Mouse (Mus musculus) hindbrain, postnatal 0 days (tissue): Measurements from ENCODE around the gene Vkorc1. TPM values are rescaled to one million over a fixed set of nuclear protein-coding genes. Genes with fewer than 3 reads are reported as not detected.
"Not testable (repeated sequence)": the region's sequence is repeated elsewhere in the genome, so short reads cannot be mapped to it uniquely, and the experiment has no call there.

ENCODE experiments used
- ATAC-seq: fragments of 200-750 bp; cut with Nextera tagmentation; 2 replicates; pipeline ENCODE4 v1.8.0; 2017; ENCODE audit warnings: mild to moderate bottlenecking, moderate TSS enrichment, moderate library complexity
- DNase-seq: peaks from one replicate; pipeline ENCODE4 v3.0.0-alpha.2; 2015; ENCODE audit warnings: low spot score
- H3K27ac ChIP-seq: fragments of 300-500 bp; sonication (generic); 2 replicates; pipeline ENCODE4 v1.5.1; 2014; ENCODE audit warnings: mild to moderate bottlenecking
- H3K27me3 ChIP-seq: fragments of 300-500 bp; sonication (generic); 2 replicates; pipeline ENCODE4 v1.6.1; 2014; ENCODE audit warnings: low read length, mixed read lengths; ENCODE audit not compliant: insufficient read depth
- H3K36me3 ChIP-seq: fragments of 300-500 bp; sonication (generic); 2 replicates; pipeline ENCODE4 v1.6.1; 2014; ENCODE audit warnings: low read length, mixed read lengths; ENCODE audit not compliant: insufficient read depth
- H3K4me1 ChIP-seq: fragments of 300-500 bp; sonication (generic); 2 replicates; pipeline ENCODE4 v1.6.1; 2014; ENCODE audit warnings: antibody characterized with exemption, low read length, mixed read lengths; ENCODE audit not compliant: insufficient read depth
- H3K4me2 ChIP-seq: fragments of 300-500 bp; sonication (generic); 2 replicates; pipeline ENCODE4 v1.6.1; 2014; ENCODE audit warnings: low read depth, mild to moderate bottlenecking, low read length, moderate library complexity, mixed read lengths
- H3K4me3 ChIP-seq: fragments of 300-500 bp; sonication (generic); 2 replicates; pipeline ENCODE4 v1.5.1; 2014; ENCODE audit warnings: low read length
- H3K9ac ChIP-seq: fragments of 300-500 bp; sonication (generic); replicated peaks from 2 replicates; pipeline ENCODE4 v1.6.1; 2014; ENCODE audit warnings: mild to moderate bottlenecking, low read length, moderate library complexity, mixed read lengths
- H3K9me3 ChIP-seq: fragments of 300-500 bp; sonication (generic); 2 replicates; pipeline ENCODE4 v1.6.1; 2016; ENCODE audit warnings: low read length, mixed read lengths
- CTCF ChIP-seq: IDR thresholded peaks from 2 replicates; pipeline ENCODE4 v1.5.1; 2016; ENCODE audit warnings: antibody characterized with exemption, control low read depth, low read depth
- WGBS: fragments of 180-500 bp; shearing (Covaris S2); extraction: QIAGEN DNeasy Blood & Tissue Kit; methylation state at CpG from one replicate; pipeline ENCODE4 v1.1.7; 2014; 5-methylcytosine and 5-hydroxymethylcytosine counted together
- polyA plus RNA-seq: library from polyadenylated mRNA; unstranded; fragments of >200 nt; fragmentation: Nextera tagmentation; extraction: Ambion mirVana; gene quantifications from 2 replicates; pipeline ENCODE4 v1.2.1, GENCODE M21; 2015
- total RNA-seq: library from RNA; depleted of rRNA; stranded (reverse); fragments of >200 nt; gene quantifications from 2 replicates; pipeline ENCODE4 v1.2.3, GENCODE M21; 2014; rRNA removed

Vkorc1 gene
- total RNA-seq = 37.2 and 43.0 TPM in 2 replicates
- polyA plus RNA-seq = 72.6 and 79.8 TPM in 2 replicates

GRCm38 (mm10) chr7:127895442-127895841 lies at the start of gene Vkorc1, which contains the start of gene Gm21974:
Vkorc1 (minus strand) TSS chr7:127895617.
Gm21974 (minus strand) TSS chr7:127895454.
- DNase-seq (peak; percentile 97), ATAC-seq (peak; percentile 97)
- Histone ChIP-seq H3K9me3 (no peaks in the 10 kb centered on the region), H3K9ac (peak within 1 kb of the TSS; percentile 61), H3K27ac (peak within 1 kb of the TSS; percentile 73), H3K4me1 (peaks cover 10% of the 10 kb centered on the region; the same call in 1 of the 2 replicates), H3K4me2 (peak within 1 kb of the TSS; percentile 67), H3K27me3 (no peaks in the 10 kb centered on the region), H3K4me3 (peak within 1 kb of the TSS; percentile 57), H3K36me3 (0 out of 2 replicates have a peak, but pooled peaks cover 3% of the 10 kb centered on the region)
- under 1% methylated on average over 26 of the region's 26 CpGs for WGBS
- TF ChIP-seq CTCF = peak; percentile 65

GRCm38 (mm10) chr7:127944614-127945013 lies 49.2 kb upstream of the Vkorc1 start:
- H3K9me3 ChIP-seq = no peaks in the 10 kb centered on the region
- no peak overlapping the region for H3K27ac ChIP-seq
- H3K36me3 ChIP-seq = no peaks in the 10 kb centered on the region
- no peak overlapping the region for H3K4me3 ChIP-seq
- TF ChIP-seq CTCF = no peak
- WGBS = 11% methylated on average over 23 of the region's 23 CpGs
- H3K4me2 ChIP-seq = no peak overlapping the region; the same call in 1 of the 2 replicates
- no peaks in the 10 kb centered on the region for H3K4me1 ChIP-seq
- no peak overlapping the region for H3K9ac ChIP-seq
- peaks cover 25% of the 10 kb centered on the region; the same call in 1 of the 2 replicates for H3K27me3 ChIP-seq
- DNase-seq = no peak
- ATAC-seq = no peak

GRCm38 (mm10) chr7:127942097-127942496 lies 46.7 kb upstream of the Vkorc1 start:
- H3K27me3 ChIP-seq = peaks cover 25% of the 10 kb centered on the region; the same call in 1 of the 2 replicates
- TF ChIP-seq CTCF = 0 out of 2 replicates have a peak, but pooled peaks have one; percentile 3
- ATAC-seq, H3K36me3 ChIP-seq, H3K9me3 ChIP-seq, H3K4me3 ChIP-seq, H3K27ac ChIP-seq, DNase-seq, H3K9ac ChIP-seq, H3K4me2 ChIP-seq, H3K4me1 ChIP-seq: not testable (repeated sequence)
- WGBS = 53% methylated on average over 2 of the region's 2 CpGs

- Histone ChIP-seq H3K4me2 (peak overlapping the region; percentile 80), H3K4me1 (no peaks in the 10 kb centered on the region), H3K4me3 (peak overlapping the region; percentile 63), H3K9me3 (no peaks in the 10 kb centered on the region), H3K27ac (peak overlapping the region; percentile 84), H3K36me3 (no peaks in the 10 kb centered on the region), H3K27me3 (no peaks in the 10 kb centered on the region), H3K9ac (peak overlapping the region; percentile 81)
- TF ChIP-seq CTCF = no peak
- DNase-seq (no peak), ATAC-seq (peak; percentile 18; the same call in 1 of the 2 replicates)
- WGBS = 53% methylated on average over 18 of the region's 18 CpGs
Observed at GRCm38 (mm10) chr7:127936216-127936884, 40.9 kb upstream of the Vkorc1 start.

- Histone ChIP-seq H3K4me3 (peak overlapping the region; percentile 63), H3K4me2 (peak overlapping the region; percentile 80), H3K36me3 (no peaks in the 10 kb centered on the region), H3K27me3 (no peaks in the 10 kb centered on the region), H3K9ac (peak overlapping the region; percentile 81), H3K9me3 (no peaks in the 10 kb centered on the region), H3K4me1 (no peaks in the 10 kb centered on the region), H3K27ac (peak overlapping the region; percentile 84)
- WGBS = 1% methylated on average over 38 of the region's 38 CpGs
- no peak for TF ChIP-seq CTCF
- DNase-seq = no peak
- peak; percentile 72 for ATAC-seq
Observed at GRCm38 (mm10) chr7:127935748-127936159, 40.3 kb upstream of the Vkorc1 start.

- peak overlapping the region; percentile 81 for H3K9ac ChIP-seq
- peak; percentile 96 for ATAC-seq
- H3K27me3 ChIP-seq = peaks cover 2% of the 10 kb centered on the region; the same call in 1 of the 2 replicates
- TF ChIP-seq CTCF = peak; percentile 96
- H3K9me3 ChIP-seq = no peaks in the 10 kb centered on the region
- no peaks in the 10 kb centered on the region for H3K36me3 ChIP-seq
- H3K27ac ChIP-seq = peak overlapping the region; percentile 84
- H3K4me3 ChIP-seq = peak overlapping the region; percentile 63
- H3K4me2 ChIP-seq = peak overlapping the region; percentile 80
- no peaks in the 10 kb centered on the region for H3K4me1 ChIP-seq
- DNase-seq = peak; percentile 97
- 5% methylated on average over 32 of the region's 32 CpGs for WGBS
Observed at GRCm38 (mm10) chr7:127935028-127935722, 39.8 kb upstream of the Vkorc1 start.
